Mouse (Mus musculus): ENCODE measurements around the gene Krt2.

DNA sequence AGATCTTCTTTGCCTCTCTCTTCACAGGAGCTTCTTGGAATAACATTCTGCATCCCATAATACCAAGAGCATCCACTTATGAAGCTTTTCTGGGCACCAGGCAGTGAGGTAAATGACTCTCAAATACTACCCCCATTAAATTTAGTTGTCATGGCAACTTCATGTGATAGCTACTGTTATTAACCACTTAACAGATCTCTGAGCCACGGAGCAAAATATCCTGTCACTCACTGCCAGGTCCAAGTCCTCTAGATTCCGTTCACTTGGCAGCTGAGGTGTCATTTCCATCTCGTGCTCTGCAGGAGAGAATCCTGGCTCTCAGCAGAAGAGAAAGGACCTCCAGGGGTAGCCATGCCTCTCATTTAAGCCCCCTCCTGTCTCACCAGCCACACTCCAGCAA is 27.1 kb downstream of the Krt2 start:
- TF ChIP-seq EP300 (IDR thresholded peaks at IDR 0.05; ENCODE audit: low read depth): no peak
- TF ChIP-seq CTCF (IDR thresholded peaks at IDR 0.05; ENCODE audit: low read depth): no peak

Measured in liver, embryonic 14.5 days (tissue).